Mouse (Mus musculus) lung, adult 2 months (tissue): Measurements from ENCODE around the gene Rnf216. TPM values are rescaled to one million over a fixed set of nuclear protein-coding genes. Genes with fewer than 3 reads are reported as not detected.

ENCODE experiments used
- DNase-seq: peaks from one replicate; pipeline ENCODE4 v3.0.0; 2022
- H3K4me1 ChIP-seq: fragments of 200-500 bp; 2 replicates; pipeline ENCODE4 v1.6.1; 2011; ENCODE audit warnings: low read length; ENCODE audit not compliant: control insufficient read depth, insufficient read depth
- H3K4me3 ChIP-seq: fragments of 200-500 bp; replicated peaks from 2 replicates; pipeline ENCODE3; 2011; ENCODE audit warnings: low read depth, mild to moderate bottlenecking, control low read depth, low read length; ENCODE audit errors: extremely low read depth
- CTCF ChIP-seq: fragments of 200-500 bp; IDR thresholded peaks from 2 replicates; pipeline ENCODE4 v1.5.1; 2011; ENCODE audit warnings: mild to moderate bottlenecking, low read length, control low read depth; ENCODE audit not compliant: insufficient read depth
- POLR2A ChIP-seq: fragments of 200-500 bp; IDR thresholded peaks from 2 replicates; pipeline ENCODE4 v1.6.1; 2011; ENCODE audit warnings: low read depth, mild to moderate bottlenecking, control low read depth, low read length, borderline replicate concordance; ENCODE audit errors: extremely low read depth
- WGBS: fragments of 180-500 bp; shearing (Covaris S2); methylation state at CpG from one replicate; pipeline ENCODE4 v1.1.7; 2018; 5-methylcytosine and 5-hydroxymethylcytosine counted together
- polyA plus RNA-seq: library from polyadenylated mRNA; depleted of rRNA; stranded (reverse); fragments of >200 nt; gene quantifications from 2 replicates; pipeline ENCODE4 v1.2.3, GENCODE M21; 2012; rRNA removed

The Rnf216 gene
- polyA plus RNA-seq, 1 experiment, result 27.7 TPM

DNA sequence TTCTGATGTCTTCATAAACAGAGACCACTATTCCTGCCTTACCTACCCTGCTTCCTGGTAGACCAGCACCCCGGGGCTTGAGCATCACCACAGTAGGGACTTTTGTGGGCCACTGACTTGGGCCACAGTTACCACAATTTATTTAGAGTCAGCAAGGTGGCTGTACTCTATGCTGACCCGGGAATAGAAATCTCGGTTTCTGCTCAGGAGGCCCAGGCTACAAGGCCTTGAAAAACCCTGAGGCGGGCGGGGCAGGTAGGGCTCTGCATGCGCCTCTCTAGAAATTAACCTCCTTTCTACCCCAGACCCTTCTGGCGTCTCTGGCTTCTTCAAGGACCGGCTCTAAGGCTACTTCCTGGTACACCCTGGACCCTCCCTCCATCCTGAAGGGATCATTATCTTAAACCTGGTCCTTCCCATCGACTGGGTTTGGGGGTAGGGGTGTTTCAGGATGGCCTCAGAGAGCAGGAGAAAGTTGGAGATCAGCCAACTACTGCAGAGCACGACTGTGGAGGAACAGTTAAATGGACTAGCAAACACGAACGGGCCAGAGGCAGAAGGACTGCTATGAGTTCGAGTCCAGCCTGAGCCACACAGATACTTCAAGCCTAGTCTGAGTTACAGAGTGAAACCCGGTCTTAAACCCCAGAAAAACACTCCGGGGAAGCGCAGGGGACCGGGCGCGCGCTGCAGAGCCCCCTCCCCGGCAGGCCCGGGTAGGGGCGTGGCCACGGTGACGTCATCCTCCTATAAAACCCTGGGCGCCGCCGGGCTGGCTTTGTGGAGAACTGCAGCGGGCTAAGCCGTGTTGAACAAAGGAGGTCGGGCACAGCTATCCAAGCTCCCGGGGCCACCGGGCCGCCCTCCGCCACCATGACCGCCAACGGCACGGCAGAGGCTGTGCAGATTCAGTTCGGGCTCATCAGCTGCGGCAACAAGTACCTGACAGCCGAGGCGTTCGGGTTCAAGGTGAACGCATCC, 152.9 kb downstream of the Rnf216 start, which contains the start of gene Fscn1:
Gene Fscn1 (plus strand): TSS at position 768 of the 981 bp plus-strand sequence.
- 11% methylated on average over 44 of the region's 44 CpGs for WGBS
- Histone ChIP-seq H3K4me1 (peaks cover 14% of the 10 kb centered on the region), H3K4me3 (peak within 1 kb of the TSS; percentile 66)
- no peak for TF ChIP-seq CTCF
- peak; percentile 58 for TF ChIP-seq POLR2A
- peak; percentile 66 for DNase-seq

DNA sequence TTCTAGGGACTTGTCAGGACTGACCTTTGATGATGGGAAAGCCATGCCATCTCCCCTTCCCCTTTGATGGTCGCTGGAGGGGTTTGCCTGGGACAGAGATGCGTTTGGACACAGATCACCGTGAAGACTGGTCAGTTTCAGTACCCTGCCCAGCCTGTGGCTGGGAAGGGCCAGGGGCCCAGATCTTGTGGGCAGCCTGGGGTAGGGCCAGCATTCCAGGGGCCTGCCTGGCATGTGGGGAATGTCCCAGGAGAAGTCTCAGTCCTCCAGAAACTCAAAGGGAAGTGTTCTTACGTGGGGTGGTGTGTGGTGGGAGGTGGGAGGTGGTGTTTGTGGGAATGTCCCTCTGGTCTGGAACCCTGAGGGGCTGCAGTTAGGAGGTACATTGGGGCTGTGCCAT, 153.6 kb downstream of the Rnf216 start:
- TF ChIP-seq POLR2A, result no peak
- no peak for TF ChIP-seq CTCF
- WGBS, result 84% methylated on average over 4 of the region's 4 CpGs
- Histone ChIP-seq H3K4me3 (no peak overlapping the region), H3K4me1 (peaks cover 14% of the 10 kb centered on the region)
- no peak for DNase-seq

DNA sequence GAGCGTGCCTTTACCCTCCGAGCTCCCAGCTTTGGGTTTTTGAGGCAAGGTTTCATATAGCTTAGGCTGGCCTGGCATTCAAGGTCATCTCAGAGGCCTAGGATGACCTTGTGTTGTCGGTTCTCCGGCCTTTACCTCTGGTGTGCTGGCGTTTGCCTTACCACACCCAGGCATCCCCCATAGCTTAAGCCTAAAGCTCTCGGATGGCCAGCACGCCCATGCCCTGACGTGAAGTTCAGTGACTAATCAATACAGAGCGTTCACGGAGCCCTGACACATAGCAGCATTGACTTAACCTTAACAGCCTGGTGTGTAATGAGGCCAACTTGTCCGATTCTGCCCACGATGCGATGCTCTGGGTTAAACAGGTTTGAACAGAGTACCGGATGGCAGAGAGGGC, 154.3 kb downstream of the Rnf216 start:
- Histone ChIP-seq H3K4me1 (peaks cover 14% of the 10 kb centered on the region), H3K4me3 (no peak overlapping the region)
- WGBS, result 93% methylated on average over 14 of the region's 14 CpGs
- no peak for DNase-seq
- TF ChIP-seq POLR2A (no peak), CTCF (no peak)

DNA sequence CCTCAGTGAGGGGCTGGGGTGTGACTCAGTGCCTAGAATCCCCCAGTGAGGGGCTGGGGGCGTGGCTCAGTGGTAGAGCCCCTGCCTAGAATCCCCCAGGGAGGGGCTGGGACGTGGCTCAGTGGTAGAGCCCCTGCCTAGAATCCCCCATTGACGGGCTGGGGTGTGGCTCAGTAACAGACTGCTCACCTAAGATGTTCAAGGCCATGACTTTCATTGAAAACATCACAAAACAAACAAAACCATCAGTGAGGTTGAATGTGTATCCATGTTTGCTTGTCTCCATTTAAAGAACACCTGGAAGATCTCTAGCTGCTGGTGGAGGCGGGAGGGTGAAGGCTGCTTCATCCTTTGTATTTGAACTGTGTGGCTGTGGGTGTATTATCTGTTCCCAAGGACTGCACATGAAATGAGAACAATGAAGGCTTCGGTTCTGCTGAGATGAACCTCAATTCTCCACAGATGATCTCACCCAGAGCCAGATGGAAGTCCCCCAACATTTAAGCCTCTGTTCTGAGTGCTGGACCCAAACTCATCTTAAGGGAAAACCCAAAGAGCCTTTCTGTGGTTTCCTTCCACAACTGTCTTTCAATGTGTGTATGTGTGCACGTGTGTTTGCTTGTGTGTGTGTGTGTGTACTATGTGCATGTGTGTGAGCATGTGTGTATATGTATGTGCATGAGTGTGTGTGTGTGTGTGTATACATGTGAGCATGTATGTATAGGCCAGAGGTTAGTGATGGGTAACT, 155.7 kb downstream of the Rnf216 start:
- DNase-seq, result no peak
- H3K4me1 ChIP-seq, result peaks cover 9% of the 10 kb centered on the region
- no peak overlapping the region for H3K4me3 ChIP-seq
- TF ChIP-seq POLR2A, result no peak
- TF ChIP-seq CTCF, result no peak
- WGBS, result 73% methylated on average over 6 of the region's 6 CpGs

DNA sequence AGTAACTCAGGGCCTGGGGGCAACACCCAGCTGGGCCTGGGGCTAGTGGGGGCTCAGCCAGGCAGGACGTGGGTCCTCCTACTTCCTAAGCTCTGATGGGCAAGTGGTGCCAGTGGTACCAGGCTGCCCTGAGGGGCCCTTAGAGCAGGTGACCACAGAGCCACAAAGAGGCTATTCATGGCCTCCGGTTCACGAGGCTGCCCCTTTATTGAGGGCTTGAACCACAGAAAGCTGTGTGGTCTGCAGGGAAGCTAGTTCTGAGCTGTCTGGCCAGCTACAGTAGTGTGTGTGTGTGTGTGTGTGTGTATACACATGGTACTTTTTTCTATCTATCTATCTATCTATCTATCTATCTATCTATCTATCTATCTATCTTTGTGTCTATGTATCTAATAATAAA, 159.2 kb downstream of the Rnf216 start:
- 77% methylated on average over 3 of the region's 3 CpGs for WGBS
- no peak for DNase-seq
- TF ChIP-seq CTCF, result no peak
- no peak for TF ChIP-seq POLR2A

DNA sequence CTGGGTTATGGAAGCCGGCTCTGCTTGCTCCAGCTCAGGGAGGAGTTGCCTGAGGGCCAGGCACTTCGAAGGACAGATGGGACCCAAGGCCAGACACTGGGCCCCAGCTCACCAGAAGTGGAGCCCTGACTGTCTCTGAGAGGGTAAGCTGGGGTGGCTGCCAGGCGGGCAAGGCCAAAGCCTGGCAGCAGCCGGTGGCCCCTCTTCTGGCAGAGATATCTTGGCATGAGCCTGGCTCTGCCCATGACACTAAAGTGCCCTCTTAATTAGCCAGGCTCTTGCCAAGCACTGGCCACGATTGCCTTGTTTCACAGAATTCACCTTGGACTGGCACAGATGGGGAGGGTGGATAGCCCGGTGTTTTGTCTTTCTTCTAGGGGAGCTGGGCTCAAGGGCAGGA, 162.4 kb downstream of the Rnf216 start:
- DNase-seq, result no peak

More for the DNA sequence above, 159.2 kb downstream of the Rnf216 start:
- no peaks in the 10 kb centered on the region for H3K4me1 ChIP-seq
- H3K4me3 ChIP-seq, result no peak overlapping the region

DNA sequence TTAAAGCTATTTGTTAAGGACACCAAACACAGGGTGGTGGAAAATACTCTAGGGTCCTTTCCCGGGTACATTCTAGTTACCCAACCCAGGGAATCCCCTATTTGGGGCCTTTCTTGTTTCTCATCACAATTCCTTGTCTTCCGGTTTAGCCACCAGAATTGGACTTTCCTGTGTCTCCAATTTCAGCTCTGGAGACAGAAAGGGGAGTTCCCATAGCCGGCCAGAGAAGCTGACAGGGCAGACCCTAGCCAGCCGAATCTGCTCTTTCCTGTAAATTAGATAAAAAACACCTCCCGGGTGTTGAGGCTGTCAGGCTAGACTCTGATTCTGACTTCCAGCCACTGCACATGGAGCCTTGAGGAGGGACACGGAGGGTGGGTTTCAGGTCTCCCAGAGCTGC, 163.2 kb downstream of the Rnf216 start:
- H3K4me3 ChIP-seq, result no peak overlapping the region
- 51% methylated on average over 6 of the region's 6 CpGs for WGBS
- H3K4me1 ChIP-seq, result peaks cover 3% of the 10 kb centered on the region; the same call in 1 of the 2 replicates
- TF ChIP-seq CTCF (no peak), POLR2A (no peak)
- DNase-seq, result no peak

More for the DNA sequence above, 162.4 kb downstream of the Rnf216 start:
- TF ChIP-seq POLR2A (no peak), CTCF (no peak)
- Histone ChIP-seq H3K4me3 (no peak overlapping the region), H3K4me1 (peaks cover 1% of the 10 kb centered on the region; the same call in 1 of the 2 replicates)
- WGBS, result 77% methylated on average over 6 of the region's 6 CpGs

DNA sequence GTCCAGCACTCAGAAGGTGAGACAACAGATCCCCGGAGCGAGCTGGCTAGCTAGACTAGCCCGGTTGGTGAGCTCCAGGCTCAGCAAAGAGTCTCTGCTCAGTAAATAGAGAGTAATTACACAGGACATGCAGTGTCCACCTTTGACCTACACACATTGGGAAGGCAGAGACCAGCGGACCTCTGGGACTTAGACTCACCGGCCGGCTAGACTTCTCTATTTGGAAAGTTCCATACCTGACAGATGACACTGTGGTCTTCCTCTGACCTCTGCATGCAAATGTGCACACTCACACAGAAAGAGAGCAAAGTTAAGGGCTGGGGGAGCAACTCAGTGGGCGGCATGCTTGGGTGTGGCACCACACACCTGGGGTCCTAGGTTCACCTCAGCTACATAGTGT, 165.3 kb downstream of the Rnf216 start:
- no peak overlapping the region for H3K4me3 ChIP-seq
- DNase-seq, result no peak
- WGBS, result 77% methylated on average over 7 of the region's 7 CpGs
- TF ChIP-seq POLR2A (no peak), CTCF (no peak)
- H3K4me1 ChIP-seq, result peaks cover 3% of the 10 kb centered on the region; the same call in 1 of the 2 replicates

DNA sequence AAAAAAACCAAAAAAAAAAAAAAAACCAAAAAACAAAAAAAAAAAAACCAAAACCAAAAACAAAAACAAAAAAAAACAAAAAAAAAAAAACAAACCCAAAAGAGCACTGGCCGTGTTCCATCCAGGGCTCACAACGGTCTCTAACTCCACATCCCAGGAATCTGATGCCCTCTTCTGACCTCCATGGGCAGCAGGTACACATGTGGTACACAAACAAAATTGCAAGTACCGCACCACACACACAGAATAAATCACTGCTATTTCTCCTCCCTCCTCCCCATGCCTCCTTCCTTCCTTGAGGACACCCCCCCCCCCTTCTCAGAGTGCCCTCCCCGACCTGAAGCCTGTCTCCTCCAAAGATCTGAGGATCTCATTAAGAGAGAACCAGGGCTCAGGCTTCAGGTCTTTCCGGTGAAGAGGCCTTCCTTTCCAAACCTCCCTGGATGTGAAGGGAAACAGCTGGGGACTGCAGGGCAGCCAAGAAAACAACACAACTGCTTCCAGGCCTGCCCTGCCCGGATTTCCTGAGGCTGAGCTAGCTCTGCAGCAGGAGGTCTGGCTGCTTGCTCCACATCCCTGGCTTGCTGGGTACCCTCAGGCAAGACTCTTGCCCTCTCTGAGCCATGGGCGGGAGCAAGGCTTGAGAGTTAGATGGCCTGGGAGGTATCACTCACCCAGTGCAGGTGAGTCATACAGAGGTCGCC, 167.7 kb downstream of the Rnf216 start:
- TF ChIP-seq POLR2A (no peak), CTCF (no peak)
- Histone ChIP-seq H3K4me3 (no peak overlapping the region), H3K4me1 (peaks cover 3% of the 10 kb centered on the region; the same call in 1 of the 2 replicates)
- no peak for DNase-seq
- WGBS, result 47% methylated on average over 8 of the region's 8 CpGs

Other genes with a start within 250 kb of the Rnf216 start
- gene Fbxl18, start 217.6 kb downstream of the Rnf216 start, polyA plus RNA-seq, result 21.3 and 22.5 TPM in 2 replicates
- gene Actb, start 206.2 kb downstream of the Rnf216 start, polyA plus RNA-seq, result 5,708 and 6,451 TPM in 2 replicates
- 21.0 and 26.3 TPM in 2 replicates for gene Fscn1, start 152.7 kb downstream of the Rnf216 start, polyA plus RNA-seq
- not detected in 2 replicates for gene Olfr718-ps1, start 34.6 kb upstream of the Rnf216 start, polyA plus RNA-seq
- 3.2 and 4.8 TPM in 2 replicates for gene Rbak, start 67.8 kb upstream of the Rnf216 start, polyA plus RNA-seq
- gene Spdye4b, start 68.0 kb upstream of the Rnf216 start, polyA plus RNA-seq, result not detected in 2 replicates
- gene Spdye4a, start 113.9 kb upstream of the Rnf216 start, polyA plus RNA-seq, result not detected in 2 replicates
- gene Zfp12, start 122.2 kb upstream of the Rnf216 start, polyA plus RNA-seq, result 12.0 and 12.2 TPM in 2 replicates
- 10.1 and 10.4 TPM in 2 replicates for gene Zfp316, start 157.0 kb upstream of the Rnf216 start, polyA plus RNA-seq
- 1.4 and 1.5 TPM in 2 replicates for gene Zfp853, start 180.6 kb upstream of the Rnf216 start, polyA plus RNA-seq
- gene E130309D02Rik, start 202.4 kb upstream of the Rnf216 start, polyA plus RNA-seq, result 21.8 and 25.1 TPM in 2 replicates
- gene Zdhhc4, start 216.3 kb upstream of the Rnf216 start, polyA plus RNA-seq, result 76.0 and 98.1 TPM in 2 replicates
- 0.02 and 0.09 TPM in 2 replicates for gene Grid2ip, start 244.3 kb upstream of the Rnf216 start, polyA plus RNA-seq